Mouse (Mus musculus) erythroblast, embryonic 14.5 days (primary cell): ENCODE measurements around the gene Kcnk18. TPM values are rescaled to one million over a fixed set of nuclear protein-coding genes. Genes with fewer than 3 reads are reported as not detected.

Experiments used
- H3K27me3 ChIP-seq: 2 replicates; pipeline ENCODE4 v1.6.1; 2012; ENCODE audit warnings: inconsistent platforms; ENCODE audit not compliant: control insufficient read depth
- H3K36me3 ChIP-seq: 2 replicates; pipeline ENCODE4 v1.6.1; 2012; ENCODE audit warnings: mild to moderate bottlenecking, inconsistent platforms; ENCODE audit not compliant: control insufficient read depth
- H3K4me1 ChIP-seq: 2 replicates; pipeline ENCODE4 v1.6.1; 2012; ENCODE audit warnings: inconsistent platforms; ENCODE audit not compliant: control insufficient read depth
- H3K4me3 ChIP-seq: replicated peaks from 2 replicates; pipeline ENCODE3; 2012; ENCODE audit warnings: moderate library complexity, mild to moderate bottlenecking, inconsistent platforms
- H3K9me3 ChIP-seq: 2 replicates; pipeline ENCODE4 v1.6.1; 2012; ENCODE audit warnings: low read length, inconsistent platforms, mixed read lengths; ENCODE audit not compliant: control insufficient read depth
- GATA1 ChIP-seq: IDR thresholded peaks from 2 replicates; pipeline ENCODE4 v1.6.1; 2012; ENCODE audit warnings: low read length, inconsistent platforms, mixed read lengths
- TAL1 ChIP-seq: IDR thresholded peaks from 3 replicates; pipeline ENCODE4 v1.6.1; 2012; ENCODE audit warnings: low read length, inconsistent platforms, mixed read lengths
- polyA plus RNA-seq: library from polyadenylated mRNA; stranded (reverse); fragments of >175 nt; gene quantifications from 2 replicates; pipeline ENCODE4 v1.2.3, GENCODE M21; 2012

The Kcnk18 gene
- polyA plus RNA-seq, 1 experiment: not detected

DNA sequence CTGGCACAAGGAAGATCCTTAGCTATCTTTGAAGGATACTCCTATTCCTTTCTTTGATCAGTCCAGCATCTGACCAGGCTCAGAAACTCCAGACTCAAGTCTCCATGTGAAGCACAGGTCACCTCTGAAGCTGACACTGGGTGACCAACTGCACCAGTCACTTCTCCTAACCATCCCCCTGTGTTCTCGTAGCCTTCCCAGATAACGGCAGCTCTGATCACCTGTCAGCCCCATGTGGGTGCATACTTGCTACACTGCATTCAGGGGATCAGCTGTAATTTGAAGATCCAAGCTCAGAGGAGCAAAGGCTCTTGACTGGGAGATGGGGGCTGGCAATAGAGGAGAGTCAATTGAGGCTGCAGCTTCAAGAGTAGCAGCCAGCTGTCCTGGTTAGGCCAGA, 10.0 kb upstream of the Kcnk18 start:
- TF ChIP-seq TAL1: no peak

DNA sequence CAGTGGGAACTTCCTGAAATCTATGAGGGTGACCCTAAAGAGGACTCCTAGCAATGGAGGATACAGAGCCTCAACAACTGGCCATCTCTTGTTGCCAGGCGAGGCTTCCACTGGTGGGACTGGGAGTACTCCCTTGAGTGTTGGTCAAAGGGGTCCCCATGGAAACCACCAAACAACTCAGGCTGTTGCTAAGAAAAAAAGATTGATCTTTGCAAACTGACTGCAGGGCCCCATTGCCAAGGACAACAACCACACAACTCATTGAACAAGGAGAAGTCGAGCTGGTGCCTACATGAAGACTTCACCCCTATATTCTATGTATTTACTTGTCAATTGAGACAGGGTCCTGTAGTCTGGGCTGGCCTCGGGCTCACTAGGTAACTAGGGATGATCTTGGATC, 2.1 kb upstream of the Kcnk18 start:
- Histone ChIP-seq H3K4me3 (no peak overlapping the region), H3K27me3 (no peaks in the 10 kb centered on the region), H3K4me1 (no peaks in the 10 kb centered on the region), H3K36me3 (no peaks in the 10 kb centered on the region), H3K9me3 (0 out of 2 replicates have a peak, but pooled peaks cover 2% of the 10 kb centered on the region)
- TF ChIP-seq TAL1: no peak
- TF ChIP-seq GATA1: no peak

More for the DNA sequence above, 10.0 kb upstream of the Kcnk18 start:
- no peaks in the 10 kb centered on the region for H3K36me3 ChIP-seq
- H3K9me3 ChIP-seq: no peaks in the 10 kb centered on the region
- H3K27me3 ChIP-seq: no peaks in the 10 kb centered on the region
- H3K4me1 ChIP-seq: no peaks in the 10 kb centered on the region
- H3K4me3 ChIP-seq: no peak overlapping the region

DNA sequence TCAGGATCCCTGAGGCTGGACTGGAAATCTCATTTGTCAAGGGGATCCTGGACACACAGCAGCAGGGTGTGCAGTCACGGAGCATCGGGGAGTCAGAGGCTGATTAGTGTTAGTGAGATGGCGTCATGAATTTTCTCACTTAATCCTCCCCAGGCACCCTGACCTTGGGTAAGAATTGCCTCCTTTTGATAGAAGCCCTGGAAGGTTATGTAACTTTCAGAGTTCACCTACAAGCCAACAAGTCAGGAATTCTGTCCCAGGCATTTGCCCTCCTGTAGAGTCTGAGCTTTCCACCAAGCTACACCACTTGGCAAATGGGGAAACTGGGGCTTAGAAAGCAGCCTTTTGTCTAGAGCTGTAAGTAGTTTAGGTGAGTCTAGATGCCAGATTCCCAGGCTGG, 2.1 kb downstream of the Kcnk18 start:
- Histone ChIP-seq H3K9me3 (0 out of 2 replicates have a peak, but pooled peaks cover 2% of the 10 kb centered on the region), H3K36me3 (no peaks in the 10 kb centered on the region), H3K4me1 (no peaks in the 10 kb centered on the region), H3K27me3 (no peaks in the 10 kb centered on the region), H3K4me3 (no peak overlapping the region)
- TF ChIP-seq TAL1 (no peak), GATA1 (no peak)

DNA sequence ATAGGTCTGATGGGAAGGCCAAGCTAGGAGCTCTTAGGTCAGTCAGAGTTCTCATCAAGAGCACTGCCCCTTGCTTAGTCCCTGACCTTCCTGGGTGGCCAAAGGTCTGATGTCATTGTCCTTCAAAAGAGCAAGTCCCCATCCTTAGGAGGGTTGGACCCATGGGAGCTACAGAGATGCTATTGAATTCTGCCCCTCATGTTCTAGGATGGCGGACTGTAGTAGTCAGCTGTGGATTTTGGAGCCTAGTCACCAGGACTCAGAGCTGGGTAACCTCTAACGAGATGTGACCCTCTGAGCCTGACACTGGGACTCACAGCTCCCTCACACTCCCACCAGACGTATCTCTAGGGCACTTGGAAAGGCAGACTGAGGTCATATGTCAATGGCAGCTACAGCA, 9.4 kb downstream of the Kcnk18 start:
- H3K4me3 ChIP-seq: no peak overlapping the region
- H3K9me3 ChIP-seq: no peaks in the 10 kb centered on the region
- TF ChIP-seq GATA1: no peak
- no peak for TF ChIP-seq TAL1
- no peaks in the 10 kb centered on the region for H3K36me3 ChIP-seq
- no peaks in the 10 kb centered on the region for H3K27me3 ChIP-seq
- H3K4me1 ChIP-seq: no peaks in the 10 kb centered on the region

DNA sequence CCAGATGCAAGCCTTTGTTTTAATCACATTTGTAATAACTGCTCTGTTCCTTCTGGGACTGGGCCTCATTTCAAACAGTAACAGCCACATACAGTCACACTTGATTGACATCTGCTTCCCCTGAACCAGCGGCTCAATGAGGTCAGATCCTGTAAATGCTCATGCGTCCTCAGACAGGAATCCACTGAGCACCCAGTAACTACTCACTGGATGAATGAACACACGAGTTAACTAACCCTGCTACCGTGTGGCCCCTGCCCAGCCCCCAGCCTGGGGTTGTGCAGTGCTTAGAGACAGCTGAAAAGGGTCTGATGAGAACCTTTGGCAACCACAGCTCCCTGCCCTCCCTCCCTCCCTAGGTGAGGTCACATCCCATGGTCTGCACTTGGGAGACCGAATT, 13.8 kb downstream of the Kcnk18 start:
- no peak for TF ChIP-seq GATA1
- TF ChIP-seq TAL1: no peak
- Histone ChIP-seq H3K27me3 (no peaks in the 10 kb centered on the region), H3K4me1 (no peaks in the 10 kb centered on the region), H3K36me3 (no peaks in the 10 kb centered on the region), H3K4me3 (no peak overlapping the region), H3K9me3 (no peaks in the 10 kb centered on the region)

DNA sequence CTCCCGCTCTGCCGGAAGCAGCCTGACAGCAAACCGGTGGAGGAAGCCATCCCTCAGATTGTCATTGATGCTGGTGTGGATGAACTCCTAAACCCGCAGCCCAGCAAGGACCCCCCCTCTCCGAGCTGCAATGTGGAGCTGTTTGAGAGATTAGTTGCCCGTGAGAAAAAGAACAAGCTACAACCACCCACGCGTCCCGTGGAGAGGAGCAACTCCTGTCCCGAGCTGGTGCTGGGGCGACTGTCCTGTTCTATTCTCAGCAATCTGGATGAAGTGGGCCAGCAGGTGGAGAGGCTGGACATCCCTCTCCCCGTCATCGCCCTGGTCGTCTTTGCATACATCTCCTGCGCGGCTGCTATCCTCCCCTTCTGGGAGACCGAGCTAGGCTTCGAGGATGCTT, 16.0 kb downstream of the Kcnk18 start:
- TF ChIP-seq GATA1 (no peak), TAL1 (no peak)
- Histone ChIP-seq H3K9me3 (no peaks in the 10 kb centered on the region), H3K27me3 (no peaks in the 10 kb centered on the region; the same call in 1 of the 2 replicates), H3K4me3 (no peak overlapping the region), H3K4me1 (no peaks in the 10 kb centered on the region), H3K36me3 (no peaks in the 10 kb centered on the region)

DNA sequence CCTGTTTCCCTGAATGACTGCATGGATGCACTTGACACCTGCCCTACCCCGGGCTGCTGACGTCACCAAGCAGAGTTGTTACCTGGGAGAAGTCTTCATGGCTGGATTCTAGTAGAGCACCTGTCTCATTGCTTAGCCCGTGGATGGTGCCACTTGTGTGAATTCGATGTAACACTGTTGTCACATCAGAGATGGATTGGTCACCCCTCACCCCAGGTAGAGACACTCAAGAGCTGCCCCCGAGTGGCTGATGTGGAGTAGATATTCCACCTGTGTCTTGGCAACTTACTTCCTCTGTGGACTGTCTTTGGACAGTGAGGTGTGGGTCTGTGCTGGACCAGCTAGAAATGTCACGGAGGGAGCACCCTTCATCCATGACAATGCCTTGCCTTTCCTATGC, 17.0 kb downstream of the Kcnk18 start:
- no peaks in the 10 kb centered on the region for H3K4me1 ChIP-seq
- no peak overlapping the region for H3K4me3 ChIP-seq
- no peaks in the 10 kb centered on the region for H3K9me3 ChIP-seq
- no peaks in the 10 kb centered on the region; the same call in 1 of the 2 replicates for H3K27me3 ChIP-seq
- TF ChIP-seq GATA1: no peak
- TF ChIP-seq TAL1: no peak
- H3K36me3 ChIP-seq: no peaks in the 10 kb centered on the region

DNA sequence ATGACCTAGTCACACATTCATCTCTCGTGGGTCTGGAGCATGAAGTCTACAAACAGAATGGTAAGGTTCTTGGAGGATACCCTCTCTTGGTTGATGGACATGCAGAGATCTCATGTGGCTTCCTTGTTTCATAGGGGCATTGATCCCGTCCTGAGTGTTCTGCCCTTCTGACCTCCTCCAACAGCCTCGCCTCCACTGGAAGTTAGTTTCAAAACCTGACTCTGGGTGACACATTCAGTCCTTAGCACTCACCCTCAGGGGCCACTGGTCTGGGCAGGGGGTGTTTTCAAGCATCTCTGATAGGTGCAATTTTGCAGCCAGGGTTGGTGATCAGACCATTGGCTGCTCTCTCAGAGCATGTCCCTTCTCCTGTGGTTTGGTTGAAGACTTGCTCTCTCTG, 19.6 kb downstream of the Kcnk18 start:
- Histone ChIP-seq H3K4me3 (no peak overlapping the region), H3K4me1 (no peaks in the 10 kb centered on the region)
- TF ChIP-seq TAL1 (no peak), GATA1 (no peak)

DNA sequence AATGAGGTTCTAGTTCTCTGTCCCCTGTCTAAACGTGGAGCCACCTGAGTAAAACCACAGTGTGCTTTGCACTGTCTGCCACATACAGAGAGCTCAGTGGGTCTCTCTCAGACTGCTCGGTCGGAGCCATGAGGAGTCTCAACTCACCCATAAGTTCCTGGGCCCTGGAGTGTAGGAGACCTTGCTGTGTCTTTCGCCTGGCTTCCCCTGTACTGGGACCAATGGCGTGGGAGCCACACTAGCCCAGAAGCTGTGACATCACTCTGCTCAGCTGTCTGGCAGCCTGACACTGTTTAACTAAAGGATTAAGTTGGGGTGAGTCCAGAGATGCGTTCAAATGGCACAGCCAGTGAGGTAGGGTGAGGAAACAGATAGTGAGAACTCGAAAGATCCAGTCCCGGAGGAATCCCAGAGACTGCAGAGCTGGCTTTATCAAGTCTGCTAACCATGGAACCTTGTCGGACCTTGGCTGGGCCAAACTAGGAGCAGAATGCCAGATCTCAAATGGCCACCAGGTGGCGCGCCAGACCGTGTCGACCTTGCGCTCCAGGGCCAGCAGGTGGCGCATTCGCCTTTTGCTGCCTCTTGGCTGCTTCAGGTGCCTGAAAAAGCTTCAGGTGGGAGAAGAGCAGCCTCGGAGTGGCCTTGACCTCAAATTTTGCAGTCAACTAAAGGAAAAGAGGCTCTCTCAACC, 20.3 kb downstream of the Kcnk18 start:
- Histone ChIP-seq H3K4me3 (no peak overlapping the region), H3K4me1 (no peaks in the 10 kb centered on the region), H3K9me3 (no peaks in the 10 kb centered on the region), H3K27me3 (no peaks in the 10 kb centered on the region; the same call in 1 of the 2 replicates), H3K36me3 (no peaks in the 10 kb centered on the region)
- TF ChIP-seq TAL1: no peak

More for the DNA sequence above, 19.6 kb downstream of the Kcnk18 start:
- Histone ChIP-seq H3K9me3 (no peaks in the 10 kb centered on the region), H3K27me3 (no peaks in the 10 kb centered on the region; the same call in 1 of the 2 replicates), H3K36me3 (no peaks in the 10 kb centered on the region)

DNA sequence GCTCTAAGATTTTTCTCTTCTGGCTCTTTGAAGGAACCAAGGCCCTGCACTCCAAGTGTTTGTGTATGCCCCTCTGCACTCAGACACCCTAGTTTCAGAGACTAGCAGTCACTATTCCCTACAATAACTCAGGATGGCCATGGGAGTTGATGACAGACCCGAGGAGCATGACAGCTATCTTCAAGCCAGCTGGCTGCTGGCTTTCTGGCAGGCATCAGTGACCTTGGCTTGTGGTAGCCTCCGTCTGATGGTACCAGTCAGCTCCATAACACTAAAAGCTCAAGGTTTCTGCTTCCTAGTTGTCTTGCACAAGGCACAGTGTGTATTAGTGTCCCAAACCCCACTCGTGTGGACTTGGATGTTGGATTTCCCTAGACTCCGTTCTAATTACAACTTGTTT, 23.0 kb downstream of the Kcnk18 start:
- H3K9me3 ChIP-seq: no peaks in the 10 kb centered on the region
- no peaks in the 10 kb centered on the region for H3K4me1 ChIP-seq
- no peaks in the 10 kb centered on the region; the same call in 1 of the 2 replicates for H3K27me3 ChIP-seq
- no peaks in the 10 kb centered on the region for H3K36me3 ChIP-seq
- TF ChIP-seq TAL1: no peak
- no peak for TF ChIP-seq GATA1
- H3K4me3 ChIP-seq: no peak overlapping the region
